Mouse (Mus musculus): ENCODE data around the gene Slc9a9. TPM values are rescaled to one million over a fixed set of nuclear protein-coding genes. Genes with fewer than 3 reads are reported as not detected.

Slc9a9 gene
- polyA plus RNA-seq, 1 experiment from 2014 or later: 5.1 TPM

DNA sequence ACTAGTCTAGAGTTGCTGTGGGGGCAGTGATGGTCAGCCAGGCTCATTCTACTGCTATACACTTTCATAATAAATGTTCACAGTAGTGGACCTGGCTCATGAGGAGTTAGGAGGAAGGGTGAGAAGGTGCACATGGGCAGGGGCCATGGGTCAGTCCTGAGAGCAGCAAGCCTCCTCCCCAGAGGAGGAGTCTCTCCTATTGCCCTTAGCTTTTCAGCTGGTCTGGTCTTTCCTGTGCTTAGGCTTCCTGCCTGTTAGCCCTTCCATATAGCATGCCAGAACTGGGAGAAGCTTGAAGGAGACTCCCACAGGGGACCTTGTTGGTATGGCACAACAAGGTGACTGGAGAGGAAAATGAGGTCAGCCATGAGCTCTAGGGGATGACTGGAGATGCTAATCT, 410.2 kb downstream of the Slc9a9 start:
- no peak overlapping the region for H3K9ac ChIP-seq (ENCODE audit: low read length)
- H3K4me1 ChIP-seq (ENCODE audit: control insufficient read depth, insufficient read depth, low read length): no peaks in the 10 kb centered on the region
- H3K9me3 ChIP-seq (replicated peaks; ENCODE audit: control insufficient read depth, low read length): no peaks in the 10 kb centered on the region
- H3K36me3 ChIP-seq (ENCODE audit: control insufficient read depth, insufficient read depth, low read length): no peaks in the 10 kb centered on the region
- ATAC-seq (ENCODE audit: insufficient read depth, low FRiP score): no peak
- H3K27ac ChIP-seq (ENCODE audit: low read length): no peak overlapping the region
- H3K27me3 ChIP-seq (ENCODE audit: control insufficient read depth, insufficient read depth, low read length): no peaks in the 10 kb centered on the region
- no peak overlapping the region for H3K4me3 ChIP-seq (replicated peaks; ENCODE audit: low read length)
- no peak overlapping the region for H3K4me2 ChIP-seq (ENCODE audit: low read depth, low read length)

DNA sequence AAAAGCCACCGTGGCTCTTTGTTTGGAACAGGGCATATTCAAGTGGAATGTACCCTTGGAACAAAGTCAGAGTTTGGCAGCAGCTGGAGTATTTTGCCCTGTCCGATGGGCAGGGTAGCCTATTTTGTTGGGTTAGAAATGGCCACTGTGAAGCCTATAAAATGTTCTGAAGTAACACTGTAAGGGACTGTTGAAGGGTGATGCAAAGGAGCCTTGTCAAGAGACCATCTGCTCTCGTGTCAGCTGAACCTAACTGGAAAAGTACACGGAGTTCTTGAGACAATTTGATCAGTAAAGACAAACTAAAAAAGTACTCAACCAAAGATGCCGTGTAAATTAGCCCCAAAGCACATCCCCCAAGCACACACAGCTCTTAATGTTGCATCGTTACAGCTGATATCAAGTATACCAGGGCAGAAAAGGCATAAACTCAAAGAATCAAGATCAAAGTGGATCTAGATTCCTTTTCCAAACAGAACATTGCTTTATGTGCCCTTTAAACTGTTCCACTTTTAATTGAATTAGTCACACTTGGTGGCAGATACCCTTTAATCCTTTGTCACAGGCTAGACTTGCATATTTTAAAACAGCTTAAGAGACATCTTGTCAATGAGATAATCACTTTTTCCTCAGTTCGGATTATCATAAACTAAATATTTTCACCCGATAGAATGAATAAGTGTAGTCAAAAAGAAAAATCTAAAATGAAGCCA, 416.6 kb downstream of the Slc9a9 start:
- no peaks in the 10 kb centered on the region for H3K27me3 ChIP-seq (ENCODE audit: control insufficient read depth, insufficient read depth, low read length)
- no peak overlapping the region for H3K27ac ChIP-seq (ENCODE audit: low read length)
- no peaks in the 10 kb centered on the region for H3K36me3 ChIP-seq (ENCODE audit: control insufficient read depth, insufficient read depth, low read length)
- H3K9ac ChIP-seq (ENCODE audit: low read length): no peak overlapping the region
- H3K4me1 ChIP-seq (ENCODE audit: control insufficient read depth, insufficient read depth, low read length): no peaks in the 10 kb centered on the region
- H3K4me3 ChIP-seq (replicated peaks; ENCODE audit: low read length): no peak overlapping the region
- H3K9me3 ChIP-seq (replicated peaks; ENCODE audit: control insufficient read depth, low read length): 0 out of 2 replicates have a peak, but pooled peaks cover 3% of the 10 kb centered on the region
- no peak for ATAC-seq (ENCODE audit: insufficient read depth, low FRiP score)
- no peak overlapping the region for H3K4me2 ChIP-seq (ENCODE audit: low read depth, low read length)
- 67% methylated on average over 8 of the region's 8 CpGs for WGBS

DNA sequence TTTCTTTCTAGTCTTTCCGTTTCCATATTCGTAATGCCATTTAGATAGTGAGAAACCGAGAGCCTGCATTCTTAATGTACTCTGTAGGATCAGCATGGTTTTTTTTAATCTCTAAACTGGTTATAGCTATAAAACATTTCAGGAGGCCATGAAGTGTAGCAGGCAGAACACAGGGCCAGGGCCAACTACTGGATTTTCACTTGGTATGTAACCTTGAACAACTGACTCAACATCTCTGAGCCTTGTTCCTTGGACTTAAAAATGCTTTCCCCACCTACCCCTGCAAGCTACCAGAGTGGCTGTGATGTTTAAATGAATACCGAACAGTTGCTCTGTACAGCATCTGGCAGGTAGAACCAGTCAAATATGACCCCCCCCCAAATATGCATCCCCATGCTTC, 418.5 kb downstream of the Slc9a9 start:
- WGBS: 92% methylated on average over 4 of the region's 4 CpGs
- no peak for ATAC-seq (ENCODE audit: insufficient read depth, low FRiP score)
- H3K36me3 ChIP-seq (ENCODE audit: control insufficient read depth, insufficient read depth, low read length): no peaks in the 10 kb centered on the region

DNA sequence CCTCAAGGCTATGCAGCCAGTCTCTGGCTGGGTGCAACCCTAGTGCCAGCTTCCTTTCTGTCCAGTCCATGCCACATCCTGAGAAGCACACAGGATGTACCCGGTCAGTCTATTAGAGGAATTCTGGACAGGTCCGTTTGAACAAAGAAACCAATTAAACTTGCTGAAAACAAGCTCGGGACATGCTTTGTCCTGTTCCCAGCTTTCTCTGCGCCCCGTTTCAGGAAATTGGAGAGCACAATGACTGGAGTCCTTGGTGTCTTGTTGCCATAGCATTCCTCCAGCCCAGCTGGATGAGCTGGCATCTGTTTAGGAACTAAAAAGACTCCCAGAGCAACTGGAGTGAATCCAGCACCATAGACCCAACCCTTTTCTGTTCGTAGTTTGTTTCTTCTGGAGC, 419.3 kb downstream of the Slc9a9 start:
- WGBS: 71% methylated on average over 6 of the region's 6 CpGs
- no peak overlapping the region for H3K27ac ChIP-seq (ENCODE audit: low read length)
- H3K4me1 ChIP-seq (ENCODE audit: control insufficient read depth, insufficient read depth, low read length): no peaks in the 10 kb centered on the region
- no peak for ATAC-seq (ENCODE audit: insufficient read depth, low FRiP score)
- no peak overlapping the region for H3K4me3 ChIP-seq (replicated peaks; ENCODE audit: low read length)
- H3K36me3 ChIP-seq (ENCODE audit: control insufficient read depth, insufficient read depth, low read length): no peaks in the 10 kb centered on the region
- H3K9ac ChIP-seq (ENCODE audit: low read length): no peak overlapping the region
- H3K27me3 ChIP-seq (ENCODE audit: control insufficient read depth, insufficient read depth, low read length): no peaks in the 10 kb centered on the region
- H3K4me2 ChIP-seq (ENCODE audit: low read depth, low read length): no peak overlapping the region
- H3K9me3 ChIP-seq (replicated peaks; ENCODE audit: control insufficient read depth, low read length): 0 out of 2 replicates have a peak, but pooled peaks cover 3% of the 10 kb centered on the region

More for the DNA sequence above, 418.5 kb downstream of the Slc9a9 start:
- Histone ChIP-seq H3K9me3 (replicated peaks; ENCODE audit: control insufficient read depth, low read length) (0 out of 2 replicates have a peak, but pooled peaks cover 3% of the 10 kb centered on the region), H3K9ac (ENCODE audit: low read length) (no peak overlapping the region), H3K4me3 (replicated peaks; ENCODE audit: low read length) (no peak overlapping the region), H3K27me3 (ENCODE audit: control insufficient read depth, insufficient read depth, low read length) (no peaks in the 10 kb centered on the region), H3K4me2 (ENCODE audit: low read depth, low read length) (no peak overlapping the region), H3K4me1 (ENCODE audit: control insufficient read depth, insufficient read depth, low read length) (no peaks in the 10 kb centered on the region), H3K27ac (ENCODE audit: low read length) (no peak overlapping the region)

DNA sequence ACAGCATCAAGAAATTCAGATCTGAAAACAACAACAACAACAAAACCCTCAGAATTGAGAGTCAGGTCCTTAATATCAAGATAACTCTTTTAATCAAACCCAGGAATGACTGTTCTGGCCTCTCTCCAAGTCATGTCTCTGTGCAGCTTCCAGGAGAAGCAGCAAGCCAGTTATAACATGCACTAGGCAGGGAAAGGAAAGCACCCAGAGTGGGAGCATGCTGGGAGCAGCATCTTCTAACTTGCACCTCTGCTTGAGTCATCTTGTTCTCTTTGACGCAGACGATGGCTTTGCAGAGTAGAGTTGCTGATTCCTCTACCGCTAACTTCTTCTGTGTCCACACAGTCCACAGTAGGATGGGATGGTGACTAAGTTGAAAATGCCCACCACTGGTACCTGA, 426.8 kb downstream of the Slc9a9 start:
- ATAC-seq (ENCODE audit: insufficient read depth, low FRiP score): no peak
- H3K9ac ChIP-seq (ENCODE audit: low read length): no peak overlapping the region
- 89% methylated on average over 3 of the region's 3 CpGs for WGBS
- H3K27ac ChIP-seq (ENCODE audit: low read length): no peak overlapping the region
- no peaks in the 10 kb centered on the region for H3K9me3 ChIP-seq (replicated peaks; ENCODE audit: control insufficient read depth, low read length)
- no peaks in the 10 kb centered on the region for H3K4me1 ChIP-seq (ENCODE audit: control insufficient read depth, insufficient read depth, low read length)
- no peak overlapping the region for H3K4me2 ChIP-seq (ENCODE audit: low read depth, low read length)
- no peaks in the 10 kb centered on the region for H3K27me3 ChIP-seq (ENCODE audit: control insufficient read depth, insufficient read depth, low read length)
- H3K36me3 ChIP-seq (ENCODE audit: control insufficient read depth, insufficient read depth, low read length): no peaks in the 10 kb centered on the region
- no peak overlapping the region for H3K4me3 ChIP-seq (replicated peaks; ENCODE audit: low read length)

DNA sequence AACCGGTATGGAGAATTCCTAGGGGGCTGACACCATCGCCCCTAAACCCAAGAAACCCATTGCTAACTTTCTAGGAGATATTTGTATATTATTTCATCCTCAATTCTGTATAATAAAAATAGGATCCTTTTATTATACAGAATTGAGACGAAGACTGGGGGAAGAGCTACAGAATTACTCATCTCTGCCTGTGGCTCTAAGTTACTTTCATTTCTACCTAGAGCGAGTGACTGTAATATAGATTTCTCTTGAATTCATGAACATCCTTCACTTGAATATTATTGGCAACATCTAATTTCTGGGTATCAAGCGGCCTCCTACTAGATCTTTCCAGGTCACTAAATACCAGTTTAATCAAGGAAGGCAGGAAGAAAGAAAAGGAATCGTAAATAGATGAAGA, 436.1 kb downstream of the Slc9a9 start:
- H3K4me1 ChIP-seq (ENCODE audit: control insufficient read depth, insufficient read depth, low read length): no peaks in the 10 kb centered on the region
- WGBS: 92% methylated on average over 6 of the region's 6 CpGs
- H3K9ac ChIP-seq (ENCODE audit: low read length): no peak overlapping the region
- no peaks in the 10 kb centered on the region for H3K27me3 ChIP-seq (ENCODE audit: control insufficient read depth, insufficient read depth, low read length)
- H3K9me3 ChIP-seq (replicated peaks; ENCODE audit: control insufficient read depth, low read length): no peaks in the 10 kb centered on the region
- ATAC-seq (ENCODE audit: insufficient read depth, low FRiP score): no peak
- no peak overlapping the region for H3K27ac ChIP-seq (ENCODE audit: low read length)
- no peaks in the 10 kb centered on the region for H3K36me3 ChIP-seq (ENCODE audit: control insufficient read depth, insufficient read depth, low read length)
- H3K4me3 ChIP-seq (replicated peaks; ENCODE audit: low read length): no peak overlapping the region
- no peak overlapping the region for H3K4me2 ChIP-seq (ENCODE audit: low read depth, low read length)

DNA sequence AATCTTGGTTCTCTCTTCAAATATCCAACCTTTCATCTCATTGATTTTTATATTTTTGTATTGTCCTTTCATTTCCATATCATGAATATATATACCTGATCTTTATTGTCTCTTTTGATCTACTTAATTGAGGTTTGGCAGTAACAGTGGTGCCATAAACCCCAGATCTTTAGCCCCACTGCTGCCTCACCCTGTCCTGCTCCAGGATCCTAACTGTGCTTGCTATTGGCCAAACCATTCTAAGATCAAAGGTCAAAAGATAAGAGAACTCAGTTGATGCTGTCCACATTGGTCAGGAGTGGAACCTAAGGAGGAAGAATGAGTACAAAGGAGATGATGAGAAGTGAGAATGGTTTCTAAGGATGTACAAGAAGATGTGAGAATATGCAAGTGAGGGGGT, 440.1 kb downstream of the Slc9a9 start:
- no peaks in the 10 kb centered on the region for H3K27me3 ChIP-seq (ENCODE audit: control insufficient read depth, insufficient read depth, low read length)
- no peak overlapping the region for H3K4me3 ChIP-seq (replicated peaks; ENCODE audit: low read length)
- no peaks in the 10 kb centered on the region for H3K36me3 ChIP-seq (ENCODE audit: control insufficient read depth, insufficient read depth, low read length)
- no peak overlapping the region for H3K9ac ChIP-seq (ENCODE audit: low read length)
- H3K4me1 ChIP-seq (ENCODE audit: control insufficient read depth, insufficient read depth, low read length): no peaks in the 10 kb centered on the region
- no peaks in the 10 kb centered on the region for H3K9me3 ChIP-seq (replicated peaks; ENCODE audit: control insufficient read depth, low read length)
- ATAC-seq (ENCODE audit: insufficient read depth, low FRiP score): no peak
- no peak overlapping the region for H3K4me2 ChIP-seq (ENCODE audit: low read depth, low read length)
- H3K27ac ChIP-seq (ENCODE audit: low read length): no peak overlapping the region

DNA sequence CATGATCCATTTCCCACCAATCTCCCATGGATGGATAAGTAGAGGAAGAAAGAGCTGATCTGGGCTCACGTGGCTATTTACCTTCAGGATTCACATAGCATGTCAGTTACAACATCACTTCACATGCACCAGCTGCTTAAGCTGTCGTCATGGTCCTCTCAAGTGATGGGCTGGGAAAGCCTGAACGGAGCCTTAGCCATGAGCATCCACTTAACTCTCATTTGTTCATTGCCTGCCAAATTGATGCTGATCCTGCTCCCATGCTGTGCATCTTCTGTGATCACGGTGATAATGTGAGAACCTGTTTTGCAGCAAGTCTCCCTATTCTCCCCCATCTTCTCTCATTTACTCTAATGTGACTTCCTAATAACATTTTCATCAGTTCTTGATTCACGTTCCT, 441.1 kb downstream of the Slc9a9 start:
- no peak overlapping the region for H3K4me2 ChIP-seq (ENCODE audit: low read depth, low read length)
- H3K27ac ChIP-seq (ENCODE audit: low read length): no peak overlapping the region
- H3K4me1 ChIP-seq (ENCODE audit: control insufficient read depth, insufficient read depth, low read length): no peaks in the 10 kb centered on the region
- H3K27me3 ChIP-seq (ENCODE audit: control insufficient read depth, insufficient read depth, low read length): no peaks in the 10 kb centered on the region
- no peak overlapping the region for H3K4me3 ChIP-seq (replicated peaks; ENCODE audit: low read length)
- WGBS: 77% methylated on average over 5 of the region's 5 CpGs
- H3K9ac ChIP-seq (ENCODE audit: low read length): no peak overlapping the region
- no peaks in the 10 kb centered on the region for H3K9me3 ChIP-seq (replicated peaks; ENCODE audit: control insufficient read depth, low read length)
- ATAC-seq (ENCODE audit: insufficient read depth, low FRiP score): no peak
- no peaks in the 10 kb centered on the region for H3K36me3 ChIP-seq (ENCODE audit: control insufficient read depth, insufficient read depth, low read length)

DNA sequence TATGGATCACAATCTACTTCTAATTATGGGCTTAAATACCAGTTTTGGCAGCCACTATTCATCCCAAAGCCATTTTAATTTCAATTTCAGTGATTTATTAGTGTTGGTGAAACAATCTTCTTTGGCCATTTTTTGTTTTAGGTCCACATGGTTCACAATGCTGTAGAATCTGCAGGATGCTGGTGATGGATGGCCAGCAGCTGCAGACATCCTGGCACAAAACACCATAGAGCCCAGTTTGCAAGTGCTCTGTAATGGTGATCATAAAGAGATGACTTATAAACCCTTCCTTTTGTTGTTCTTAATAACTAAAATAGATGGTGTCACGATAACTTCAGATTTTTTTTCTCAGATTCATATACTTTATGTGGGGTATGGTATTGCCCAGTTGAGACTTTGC, 442.0 kb downstream of the Slc9a9 start:
- Histone ChIP-seq H3K9ac (ENCODE audit: low read length) (no peak overlapping the region), H3K27ac (ENCODE audit: low read length) (no peak overlapping the region), H3K4me3 (replicated peaks; ENCODE audit: low read length) (no peak overlapping the region), H3K36me3 (ENCODE audit: control insufficient read depth, insufficient read depth, low read length) (no peaks in the 10 kb centered on the region), H3K4me1 (ENCODE audit: control insufficient read depth, insufficient read depth, low read length) (no peaks in the 10 kb centered on the region), H3K27me3 (ENCODE audit: control insufficient read depth, insufficient read depth, low read length) (no peaks in the 10 kb centered on the region), H3K4me2 (ENCODE audit: low read depth, low read length) (no peak overlapping the region), H3K9me3 (replicated peaks; ENCODE audit: control insufficient read depth, low read length) (no peaks in the 10 kb centered on the region)
- no peak for ATAC-seq (ENCODE audit: insufficient read depth, low FRiP score)
- 79% methylated on average over 1 of the region's 1 CpGs for WGBS
